Mouse (Mus musculus): ENCODE results near the gene Ripor2. TPM values are rescaled to one million over a fixed set of nuclear protein-coding genes. Genes with fewer than 3 reads are reported as not detected.
A peak's percentile ranks its signal among the peaks of the same experiment; 100 is the strongest.

The Ripor2 gene
- polyA plus RNA-seq, 1 experiment from 2014 or later, result 9.2 TPM

DNA sequence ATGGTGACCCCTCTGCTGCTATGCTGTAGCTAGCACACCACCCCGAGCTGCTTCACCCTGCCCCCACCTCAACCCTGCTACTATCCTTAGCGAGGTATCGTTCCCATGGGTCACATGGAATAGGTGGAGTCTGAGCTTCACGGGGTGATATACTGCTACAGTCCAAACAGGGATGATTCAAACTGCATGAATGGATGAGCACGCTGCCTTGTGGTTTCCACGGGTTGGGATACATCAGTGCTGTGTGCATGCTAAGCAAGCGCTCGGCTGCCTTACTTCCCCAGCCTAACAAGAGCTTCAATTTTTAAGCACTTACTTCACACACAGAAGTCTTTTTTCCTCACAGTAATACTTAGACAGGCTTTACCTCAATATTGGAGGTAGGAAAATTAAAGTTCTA lies 168.8 kb downstream of the Ripor2 start:
- no peak overlapping the region for H3K9ac ChIP-seq (ENCODE audit: low read length)
- 92% methylated on average over 8 of the region's 8 CpGs for WGBS

DNA sequence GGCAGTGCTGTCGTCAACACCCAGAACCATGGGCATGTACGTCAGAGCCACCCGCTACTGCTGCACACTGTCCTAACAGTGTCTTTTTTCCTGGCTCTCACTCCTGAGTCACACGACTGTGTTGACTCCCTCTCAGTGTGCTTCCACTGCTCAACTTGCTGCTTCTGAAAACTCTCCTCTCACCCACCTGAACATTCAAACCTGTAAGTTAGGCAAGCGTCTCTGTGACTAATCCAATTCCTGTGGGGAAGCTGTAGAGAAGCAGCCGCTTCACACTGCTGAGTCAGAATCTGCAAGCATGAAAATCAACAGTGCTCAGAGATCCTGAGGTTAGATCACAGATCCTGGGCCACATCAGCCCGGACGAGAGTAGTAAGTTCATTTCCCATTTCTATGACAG lies 169.4 kb downstream of the Ripor2 start:
- Histone ChIP-seq H3K27me3 (ENCODE audit: control insufficient read depth, insufficient read depth, low read length) (no peaks in the 10 kb centered on the region), H3K27ac (ENCODE audit: low read depth, low read length) (no peak overlapping the region), H3K9me3 (ENCODE audit: control insufficient read depth, low read length) (no peaks in the 10 kb centered on the region), H3K4me1 (ENCODE audit: control insufficient read depth, insufficient read depth, low read length) (no peaks in the 10 kb centered on the region), H3K4me2 (no peak overlapping the region), H3K36me3 (ENCODE audit: control insufficient read depth, insufficient read depth, low read length) (peaks cover 22% of the 10 kb centered on the region), H3K4me3 (ENCODE audit: low read depth, low read length) (no peak overlapping the region), H3K9ac (ENCODE audit: low read length) (no peak overlapping the region)
- WGBS, result 95% methylated on average over 8 of the region's 8 CpGs
- DNase-seq (ENCODE audit: low spot score, missing footprints) (peak; percentile 64), ATAC-seq (ENCODE audit: low FRiP score) (no peak)

More for the DNA sequence above, 168.8 kb downstream of the Ripor2 start:
- Histone ChIP-seq H3K4me1 (ENCODE audit: control insufficient read depth, insufficient read depth, low read length) (no peaks in the 10 kb centered on the region), H3K36me3 (ENCODE audit: control insufficient read depth, insufficient read depth, low read length) (peaks cover 18% of the 10 kb centered on the region), H3K4me3 (ENCODE audit: low read depth, low read length) (no peak overlapping the region), H3K9me3 (ENCODE audit: control insufficient read depth, low read length) (no peaks in the 10 kb centered on the region), H3K27ac (ENCODE audit: low read depth, low read length) (no peak overlapping the region), H3K27me3 (ENCODE audit: control insufficient read depth, insufficient read depth, low read length) (no peaks in the 10 kb centered on the region), H3K4me2 (no peak overlapping the region)
- no peak for ATAC-seq (ENCODE audit: low FRiP score)
- no peak for DNase-seq (ENCODE audit: low spot score, missing footprints)

DNA sequence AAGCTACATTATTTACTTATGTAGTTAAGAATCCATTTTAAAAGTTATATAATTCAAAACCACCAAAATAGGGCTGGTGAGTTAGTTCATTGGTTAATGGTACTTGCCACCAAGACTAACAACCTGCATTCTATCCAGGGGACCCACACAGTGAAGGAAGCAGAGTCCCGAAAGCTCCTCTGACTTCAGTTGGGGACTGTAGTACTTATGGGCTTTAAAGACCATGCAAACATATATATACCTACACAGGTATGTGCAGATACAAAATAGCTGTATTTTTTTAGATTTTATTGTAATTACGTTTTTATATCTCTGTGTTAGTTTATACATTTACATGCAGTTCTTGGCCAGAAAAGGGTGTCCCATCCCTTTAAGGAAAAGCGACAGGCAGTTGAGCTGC lies 174.8 kb downstream of the Ripor2 start:
- no peak overlapping the region for H3K9ac ChIP-seq (ENCODE audit: low read length)
- H3K4me2 ChIP-seq, result no peak overlapping the region
- ATAC-seq (ENCODE audit: low FRiP score) (no peak), DNase-seq (ENCODE audit: low spot score, missing footprints) (peak; percentile 51)
- H3K27ac ChIP-seq (ENCODE audit: low read depth, low read length), result no peak overlapping the region
- over 99% methylated on average over 3 of the region's 3 CpGs for WGBS
- no peaks in the 10 kb centered on the region for H3K27me3 ChIP-seq (ENCODE audit: control insufficient read depth, insufficient read depth, low read length)
- H3K36me3 ChIP-seq (ENCODE audit: control insufficient read depth, insufficient read depth, low read length), result peaks cover 15% of the 10 kb centered on the region
- no peak overlapping the region for H3K4me3 ChIP-seq (ENCODE audit: low read depth, low read length)
- H3K4me1 ChIP-seq (ENCODE audit: control insufficient read depth, insufficient read depth, low read length), result peaks cover 5% of the 10 kb centered on the region
- H3K9me3 ChIP-seq (ENCODE audit: control insufficient read depth, low read length), result no peaks in the 10 kb centered on the region

DNA sequence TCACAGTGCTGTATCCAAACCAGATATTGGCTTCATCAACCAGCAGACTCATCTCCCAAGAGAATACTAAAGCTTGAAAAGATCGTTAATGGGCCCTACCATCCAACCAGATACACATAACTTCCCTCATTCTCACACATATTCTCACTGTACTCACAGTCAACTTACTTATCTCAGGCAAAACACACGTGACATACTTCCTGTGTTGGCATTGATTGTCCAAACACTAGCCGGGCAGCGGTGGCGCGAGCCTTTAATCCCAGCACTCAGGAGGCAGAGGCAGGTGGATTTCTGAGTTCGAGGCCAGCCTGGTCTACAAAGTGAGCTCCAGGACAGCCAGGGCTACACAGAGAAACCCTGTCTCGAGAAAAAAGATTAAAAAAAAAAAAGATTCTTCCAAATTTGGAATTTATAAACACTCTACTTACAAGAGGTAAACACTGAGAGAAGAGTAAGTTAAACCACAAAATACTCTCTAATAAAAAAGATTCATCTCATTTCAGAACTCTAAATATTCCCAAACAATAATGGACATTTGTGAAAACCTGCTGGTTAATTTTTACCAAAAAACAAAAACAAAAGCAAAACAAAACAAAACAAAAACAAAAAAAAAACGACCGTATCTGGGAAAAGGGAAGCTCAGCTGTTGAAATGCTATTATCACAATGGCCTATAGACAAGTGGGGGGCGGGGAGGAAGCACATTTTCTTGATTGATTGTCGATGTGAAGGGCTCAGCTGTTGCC lies 176.0 kb downstream of the Ripor2 start:
- 90% methylated on average over 12 of the region's 12 CpGs for WGBS
- no peak for ATAC-seq (ENCODE audit: low FRiP score)

DNA sequence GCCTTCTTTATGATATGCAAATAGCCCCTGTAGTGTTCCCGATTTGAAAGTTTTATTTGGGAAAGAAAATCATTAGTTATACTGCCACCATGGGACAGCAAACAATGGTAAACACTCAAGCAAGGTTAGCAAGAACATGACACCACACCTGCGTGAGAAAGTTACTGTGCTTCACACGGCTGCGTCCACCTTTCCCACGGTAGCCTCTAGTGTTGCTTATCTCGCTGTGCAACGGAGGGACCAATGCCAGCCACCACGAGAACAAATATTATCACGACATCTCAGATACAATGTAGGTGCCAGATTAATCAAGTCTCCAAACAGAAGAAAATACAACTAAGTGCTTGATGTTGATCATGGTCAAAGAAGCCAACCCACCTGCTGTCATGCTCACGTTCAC lies 177.5 kb downstream of the Ripor2 start:
- no peak overlapping the region for H3K4me2 ChIP-seq
- H3K27ac ChIP-seq (ENCODE audit: low read depth, low read length), result no peak overlapping the region
- peaks cover 7% of the 10 kb centered on the region; the same call in 1 of the 2 replicates for H3K36me3 ChIP-seq (ENCODE audit: control insufficient read depth, insufficient read depth, low read length)
- H3K9ac ChIP-seq (ENCODE audit: low read length), result no peak overlapping the region
- no peak overlapping the region for H3K4me3 ChIP-seq (ENCODE audit: low read depth, low read length)
- H3K9me3 ChIP-seq (ENCODE audit: control insufficient read depth, low read length), result no peaks in the 10 kb centered on the region
- no peaks in the 10 kb centered on the region for H3K27me3 ChIP-seq (ENCODE audit: control insufficient read depth, insufficient read depth, low read length)
- WGBS, result 92% methylated on average over 10 of the region's 10 CpGs
- no peak for DNase-seq (ENCODE audit: low spot score, missing footprints)
- peaks cover 8% of the 10 kb centered on the region for H3K4me1 ChIP-seq (ENCODE audit: control insufficient read depth, insufficient read depth, low read length)
- ATAC-seq (ENCODE audit: low FRiP score), result no peak

More for the DNA sequence above, 176.0 kb downstream of the Ripor2 start:
- H3K9ac ChIP-seq (ENCODE audit: low read length), result no peak overlapping the region
- no peaks in the 10 kb centered on the region for H3K9me3 ChIP-seq (ENCODE audit: control insufficient read depth, low read length)
- H3K4me2 ChIP-seq, result no peak overlapping the region
- no peak overlapping the region for H3K4me3 ChIP-seq (ENCODE audit: low read depth, low read length)
- H3K36me3 ChIP-seq (ENCODE audit: control insufficient read depth, insufficient read depth, low read length), result peaks cover 10% of the 10 kb centered on the region
- peaks cover 8% of the 10 kb centered on the region for H3K4me1 ChIP-seq (ENCODE audit: control insufficient read depth, insufficient read depth, low read length)
- DNase-seq (ENCODE audit: low spot score, missing footprints), result peak; percentile 76
- no peaks in the 10 kb centered on the region for H3K27me3 ChIP-seq (ENCODE audit: control insufficient read depth, insufficient read depth, low read length)
- H3K27ac ChIP-seq (ENCODE audit: low read depth, low read length), result no peak overlapping the region

DNA sequence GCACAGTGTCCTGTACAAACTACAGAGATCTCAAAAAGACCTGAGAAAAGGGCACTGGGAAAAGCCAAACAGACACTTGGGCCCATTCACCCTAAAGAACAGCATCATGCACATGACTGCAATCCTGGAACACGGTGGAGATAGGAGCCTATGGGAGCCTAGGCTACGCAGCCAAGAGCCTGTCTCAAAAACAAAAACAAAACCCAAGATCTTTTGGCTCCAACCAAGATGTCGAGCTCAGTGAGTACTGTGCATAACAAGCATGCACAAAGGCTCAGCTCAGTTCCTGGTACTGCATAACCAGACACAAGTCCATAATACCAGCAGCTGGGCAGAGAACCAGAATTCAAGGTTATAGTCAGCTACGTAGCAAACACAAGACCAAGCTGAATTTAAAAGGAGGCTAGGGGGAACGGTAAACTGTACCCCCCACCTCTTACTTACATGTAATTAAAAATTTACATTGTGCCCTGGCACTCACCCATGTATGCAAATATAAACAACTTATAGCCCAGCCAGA lies 178.4 kb downstream of the Ripor2 start:
- peak overlapping the region; percentile 73 for H3K4me3 ChIP-seq (ENCODE audit: low read depth, low read length)
- no peaks in the 10 kb centered on the region for H3K27me3 ChIP-seq (ENCODE audit: control insufficient read depth, insufficient read depth, low read length)
- H3K9me3 ChIP-seq (ENCODE audit: control insufficient read depth, low read length), result no peaks in the 10 kb centered on the region
- no peak overlapping the region for H3K27ac ChIP-seq (ENCODE audit: low read depth, low read length)
- peak; percentile 80 for DNase-seq (ENCODE audit: low spot score, missing footprints)
- peaks cover 8% of the 10 kb centered on the region for H3K4me1 ChIP-seq (ENCODE audit: control insufficient read depth, insufficient read depth, low read length)
- peak overlapping the region; percentile 84 for H3K9ac ChIP-seq (ENCODE audit: low read length)
- peak overlapping the region; percentile 48 for H3K4me2 ChIP-seq
- WGBS, result 79% methylated on average over 5 of the region's 5 CpGs
- ATAC-seq (ENCODE audit: low FRiP score), result no peak
- peaks cover 7% of the 10 kb centered on the region; the same call in 1 of the 2 replicates for H3K36me3 ChIP-seq (ENCODE audit: control insufficient read depth, insufficient read depth, low read length)

DNA sequence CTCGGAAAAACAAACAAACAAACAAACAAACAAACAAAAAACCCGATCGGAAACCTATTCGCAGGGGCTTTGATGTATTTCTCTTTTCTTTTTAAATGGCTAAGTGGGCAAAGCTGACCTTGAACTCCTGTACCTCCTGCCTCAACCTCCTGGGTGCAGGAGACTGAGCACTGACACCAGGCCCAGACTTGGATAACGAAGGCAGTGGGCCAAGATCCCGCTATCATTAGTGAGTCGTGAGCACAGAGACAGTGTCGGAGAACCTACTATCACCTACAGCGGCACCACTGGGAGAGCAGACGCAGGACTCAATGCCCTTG lies 179.1 kb downstream of the Ripor2 start:
- Histone ChIP-seq H3K36me3 (ENCODE audit: control insufficient read depth, insufficient read depth, low read length) (peaks cover 3% of the 10 kb centered on the region; the same call in 1 of the 2 replicates), H3K4me2 (peak overlapping the region; percentile 48), H3K9me3 (ENCODE audit: control insufficient read depth, low read length) (no peaks in the 10 kb centered on the region), H3K9ac (ENCODE audit: low read length) (peak overlapping the region; percentile 84), H3K27me3 (ENCODE audit: control insufficient read depth, insufficient read depth, low read length) (no peaks in the 10 kb centered on the region), H3K4me1 (ENCODE audit: control insufficient read depth, insufficient read depth, low read length) (peaks cover 8% of the 10 kb centered on the region), H3K4me3 (ENCODE audit: low read depth, low read length) (peak overlapping the region; percentile 73), H3K27ac (ENCODE audit: low read depth, low read length) (peak overlapping the region; percentile 88; the same call in 1 of the 2 replicates)
- ATAC-seq (ENCODE audit: low FRiP score), result no peak
- no peak for DNase-seq (ENCODE audit: low spot score, missing footprints)
- WGBS, result 9% methylated on average over 10 of the region's 10 CpGs

DNA sequence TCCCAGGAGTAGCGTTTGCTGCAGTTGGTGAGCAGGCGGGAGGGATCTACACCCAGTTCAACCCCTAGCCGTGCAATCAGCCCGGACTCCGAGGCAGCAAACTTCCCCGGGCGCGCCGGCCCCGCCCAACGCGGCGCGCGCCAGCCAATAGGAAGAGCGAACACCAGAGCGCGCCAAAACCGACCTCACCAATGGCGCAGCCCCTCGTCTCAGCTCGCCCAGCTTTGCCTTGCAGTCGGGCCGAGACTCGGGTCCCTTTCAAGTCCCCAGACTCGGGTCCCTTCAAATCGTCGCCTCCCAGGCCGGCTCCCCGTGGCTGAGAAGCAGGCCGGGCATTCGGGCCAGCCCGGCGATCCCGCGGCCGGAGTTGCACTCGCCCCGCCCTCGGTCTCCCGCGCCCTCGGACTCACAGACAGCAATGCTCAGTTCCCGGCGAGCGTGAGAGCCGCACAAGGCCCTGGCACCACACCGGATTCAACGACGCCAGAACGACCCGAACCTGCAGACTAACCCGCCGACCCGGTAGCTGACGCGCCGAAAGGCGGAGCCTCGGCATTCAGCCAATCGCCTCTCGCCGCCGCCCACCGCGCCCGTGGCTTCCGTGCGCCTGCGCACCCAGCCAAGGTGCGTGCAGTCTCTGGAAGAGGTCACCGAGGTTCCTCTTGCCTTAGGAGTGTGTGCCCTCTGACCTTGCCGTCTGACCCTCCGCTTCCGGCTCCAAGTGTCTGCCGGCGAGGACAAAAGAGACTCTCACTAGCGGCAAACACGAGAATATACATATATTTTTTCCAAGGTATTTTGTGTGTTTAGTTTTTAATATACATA lies 179.6 kb downstream of the Ripor2 start, which contains the start of gene Gmnn:
Gene Gmnn, minus strand, starts transcription at position 521 of the 825 bp plus-strand sequence.
- ATAC-seq (ENCODE audit: low FRiP score) (peak; percentile 98), DNase-seq (ENCODE audit: low spot score, missing footprints) (peak; percentile 99)
- Histone ChIP-seq H3K27me3 (ENCODE audit: control insufficient read depth, insufficient read depth, low read length) (no peaks in the 10 kb centered on the region), H3K4me3 (ENCODE audit: low read depth, low read length) (peak within 1 kb of the TSS; percentile 73), H3K9ac (ENCODE audit: low read length) (peak within 1 kb of the TSS; percentile 84), H3K4me1 (ENCODE audit: control insufficient read depth, insufficient read depth, low read length) (peaks cover 8% of the 10 kb centered on the region), H3K27ac (ENCODE audit: low read depth, low read length) (peak within 1 kb of the TSS; percentile 88), H3K36me3 (ENCODE audit: control insufficient read depth, insufficient read depth, low read length) (no peaks in the 10 kb centered on the region; the same call in 1 of the 2 replicates), H3K4me2 (peak within 1 kb of the TSS; percentile 48), H3K9me3 (ENCODE audit: control insufficient read depth, low read length) (no peaks in the 10 kb centered on the region)
- under 1% methylated on average over 77 of the region's 79 CpGs for WGBS

DNA sequence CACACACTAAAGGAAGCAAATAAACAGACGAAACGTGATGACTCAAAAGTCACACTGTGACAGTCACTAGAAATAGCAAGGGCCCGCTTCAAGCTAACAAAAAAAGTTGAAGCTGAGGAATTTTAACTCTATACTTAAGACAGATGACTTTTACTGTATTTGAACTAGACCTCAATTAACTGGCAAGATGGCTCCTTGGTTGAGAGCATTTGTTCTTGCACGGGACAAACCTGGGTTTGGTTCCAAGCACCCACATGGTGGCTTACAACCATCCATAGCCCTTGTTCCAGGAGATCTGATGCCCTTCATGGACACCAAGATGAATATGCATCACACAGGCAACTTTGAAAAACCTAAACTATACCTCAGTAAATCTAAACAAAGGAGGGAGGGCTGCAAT lies 180.3 kb downstream of the Ripor2 start:
- Histone ChIP-seq H3K4me2 (peak overlapping the region; percentile 48), H3K9ac (ENCODE audit: low read length) (peak overlapping the region; percentile 84), H3K9me3 (ENCODE audit: control insufficient read depth, low read length) (no peaks in the 10 kb centered on the region), H3K27me3 (ENCODE audit: control insufficient read depth, insufficient read depth, low read length) (no peaks in the 10 kb centered on the region), H3K27ac (ENCODE audit: low read depth, low read length) (no peak overlapping the region), H3K4me1 (ENCODE audit: control insufficient read depth, insufficient read depth, low read length) (peaks cover 8% of the 10 kb centered on the region), H3K36me3 (ENCODE audit: control insufficient read depth, insufficient read depth, low read length) (no peaks in the 10 kb centered on the region), H3K4me3 (ENCODE audit: low read depth, low read length) (peak overlapping the region; percentile 73)
- ATAC-seq (ENCODE audit: low FRiP score) (no peak), DNase-seq (ENCODE audit: low spot score, missing footprints) (no peak)
- WGBS, result 52% methylated on average over 4 of the region's 4 CpGs
